Mouse (Mus musculus): ENCODE measurements around the gene Slx1b. TPM values are rescaled to one million over a fixed set of nuclear protein-coding genes. Genes with fewer than 3 reads are reported as not detected.

Gene Slx1b
- polyA plus RNA-seq, 1 experiment from 2014 or later, result 9.5 TPM

- WGBS, result 93% methylated on average over 13 of the region's 13 CpGs
- H3K27ac ChIP-seq (ENCODE audit: low read length), result no peak overlapping the region
- no peaks in the 10 kb centered on the region for H3K4me1 ChIP-seq (ENCODE audit: insufficient read depth, low read length)
- no peak overlapping the region for H3K9ac ChIP-seq (replicated peaks; ENCODE audit: low read length)
- H3K36me3 ChIP-seq (ENCODE audit: insufficient read depth, low read length), result no peaks in the 10 kb centered on the region
- no peak for ATAC-seq (ENCODE audit: low FRiP score, low TSS enrichment)
- no peaks in the 10 kb centered on the region for H3K27me3 ChIP-seq (ENCODE audit: insufficient read depth, low read length)
- H3K9me3 ChIP-seq (ENCODE audit: low read length), result no peaks in the 10 kb centered on the region; the same call in 1 of the 2 replicates
- no peak overlapping the region for H3K4me2 ChIP-seq (replicated peaks; ENCODE audit: low read depth, low read length)
- no peak overlapping the region for H3K4me3 ChIP-seq (ENCODE audit: low read length)
Observed at GRCm38 (mm10) chr7:126721635-126722034, 26.1 kb upstream of the Slx1b start.

- no peak overlapping the region for H3K9ac ChIP-seq (replicated peaks; ENCODE audit: low read length)
- no peaks in the 10 kb centered on the region for H3K36me3 ChIP-seq (ENCODE audit: insufficient read depth, low read length)
- 87% methylated on average over 5 of the region's 5 CpGs for WGBS
- no peaks in the 10 kb centered on the region for H3K27me3 ChIP-seq (ENCODE audit: insufficient read depth, low read length)
- no peak overlapping the region for H3K27ac ChIP-seq (ENCODE audit: low read length)
- H3K4me1 ChIP-seq (ENCODE audit: insufficient read depth, low read length), result no peaks in the 10 kb centered on the region
- no peak overlapping the region for H3K4me3 ChIP-seq (ENCODE audit: low read length)
- no peaks in the 10 kb centered on the region; the same call in 1 of the 2 replicates for H3K9me3 ChIP-seq (ENCODE audit: low read length)
- no peak for ATAC-seq (ENCODE audit: low FRiP score, low TSS enrichment)
- no peak overlapping the region for H3K4me2 ChIP-seq (replicated peaks; ENCODE audit: low read depth, low read length)
Observed at GRCm38 (mm10) chr7:126718787-126719337, 23.3 kb upstream of the Slx1b start.

- Histone ChIP-seq H3K27ac (ENCODE audit: low read length) (no peak overlapping the region), H3K36me3 (ENCODE audit: insufficient read depth, low read length) (no peaks in the 10 kb centered on the region), H3K27me3 (ENCODE audit: insufficient read depth, low read length) (no peaks in the 10 kb centered on the region), H3K4me2 (replicated peaks; ENCODE audit: low read depth, low read length) (no peak overlapping the region), H3K9me3 (ENCODE audit: low read length) (no peaks in the 10 kb centered on the region), H3K4me1 (ENCODE audit: insufficient read depth, low read length) (no peaks in the 10 kb centered on the region), H3K9ac (replicated peaks; ENCODE audit: low read length) (no peak overlapping the region), H3K4me3 (ENCODE audit: low read length) (no peak overlapping the region)
- ATAC-seq (ENCODE audit: low FRiP score, low TSS enrichment), result no peak
- WGBS, result 82% methylated on average over 3 of the region's 3 CpGs
Observed at GRCm38 (mm10) chr7:126717566-126717965, 22.0 kb upstream of the Slx1b start.

GRCm38 (mm10) chr7:126715679-126716078, 20.1 kb upstream of the Slx1b start:
- no peaks in the 10 kb centered on the region for H3K36me3 ChIP-seq (ENCODE audit: insufficient read depth, low read length)
- WGBS, result 81% methylated on average over 4 of the region's 4 CpGs

GRCm38 (mm10) chr7:126711910-126712309, 16.3 kb upstream of the Slx1b start:
- Histone ChIP-seq H3K27ac (ENCODE audit: low read length) (no peak overlapping the region), H3K9me3 (ENCODE audit: low read length) (peaks cover 5% of the 10 kb centered on the region; the same call in 1 of the 2 replicates), H3K4me1 (ENCODE audit: insufficient read depth, low read length) (no peaks in the 10 kb centered on the region), H3K4me3 (ENCODE audit: low read length) (no peak overlapping the region), H3K36me3 (ENCODE audit: insufficient read depth, low read length) (no peaks in the 10 kb centered on the region), H3K27me3 (ENCODE audit: insufficient read depth, low read length) (no peaks in the 10 kb centered on the region), H3K4me2 (replicated peaks; ENCODE audit: low read depth, low read length) (no peak overlapping the region), H3K9ac (replicated peaks; ENCODE audit: low read length) (no peak overlapping the region)
- no peak for ATAC-seq (ENCODE audit: low FRiP score, low TSS enrichment)
- 74% methylated on average over 3 of the region's 3 CpGs for WGBS

More at GRCm38 (mm10) chr7:126715679-126716078, 20.1 kb upstream of the Slx1b start:
- Histone ChIP-seq H3K4me3 (ENCODE audit: low read length) (no peak overlapping the region), H3K27me3 (ENCODE audit: insufficient read depth, low read length) (no peaks in the 10 kb centered on the region), H3K27ac (ENCODE audit: low read length) (no peak overlapping the region), H3K9ac (replicated peaks; ENCODE audit: low read length) (no peak overlapping the region), H3K9me3 (ENCODE audit: low read length) (no peaks in the 10 kb centered on the region), H3K4me2 (replicated peaks; ENCODE audit: low read depth, low read length) (no peak overlapping the region), H3K4me1 (ENCODE audit: insufficient read depth, low read length) (no peaks in the 10 kb centered on the region)
- no peak for ATAC-seq (ENCODE audit: low FRiP score, low TSS enrichment)

- Histone ChIP-seq H3K9ac (replicated peaks; ENCODE audit: low read length) (no peak overlapping the region), H3K27me3 (ENCODE audit: insufficient read depth, low read length) (peaks cover 2% of the 10 kb centered on the region; the same call in 1 of the 2 replicates), H3K4me1 (ENCODE audit: insufficient read depth, low read length) (no peaks in the 10 kb centered on the region), H3K27ac (ENCODE audit: low read length) (no peak overlapping the region), H3K36me3 (ENCODE audit: insufficient read depth, low read length) (no peaks in the 10 kb centered on the region), H3K9me3 (ENCODE audit: low read length) (peaks cover 5% of the 10 kb centered on the region; the same call in 1 of the 2 replicates), H3K4me2 (replicated peaks; ENCODE audit: low read depth, low read length) (no peak overlapping the region), H3K4me3 (ENCODE audit: low read length) (no peak overlapping the region)
- ATAC-seq (ENCODE audit: low FRiP score, low TSS enrichment), result no peak
- 63% methylated on average over 4 of the region's 4 CpGs for WGBS
Observed at GRCm38 (mm10) chr7:126710266-126710665, 14.7 kb upstream of the Slx1b start.

GRCm38 (mm10) chr7:126708175-126708952, 12.8 kb upstream of the Slx1b start:
- Histone ChIP-seq H3K4me1 (ENCODE audit: insufficient read depth, low read length) (peaks cover 11% of the 10 kb centered on the region), H3K9ac (replicated peaks; ENCODE audit: low read length) (no peak overlapping the region), H3K27me3 (ENCODE audit: insufficient read depth, low read length) (peaks cover 16% of the 10 kb centered on the region), H3K4me2 (replicated peaks; ENCODE audit: low read depth, low read length) (no peak overlapping the region), H3K4me3 (ENCODE audit: low read length) (no peak overlapping the region), H3K9me3 (ENCODE audit: low read length) (peaks cover 5% of the 10 kb centered on the region; the same call in 1 of the 2 replicates), H3K27ac (ENCODE audit: low read length) (no peak overlapping the region), H3K36me3 (ENCODE audit: insufficient read depth, low read length) (no peaks in the 10 kb centered on the region)
- WGBS, result 83% methylated on average over 10 of the region's 10 CpGs
- no peak for ATAC-seq (ENCODE audit: low FRiP score, low TSS enrichment)

- H3K4me2 ChIP-seq (replicated peaks; ENCODE audit: low read depth, low read length), result no peak within 1 kb of the TSS
- ATAC-seq (ENCODE audit: low FRiP score, low TSS enrichment), result no peak
- 87% methylated on average over 12 of the region's 19 CpGs for WGBS
- H3K4me1 ChIP-seq (ENCODE audit: insufficient read depth, low read length), result peaks cover 11% of the 10 kb centered on the region
- H3K9ac ChIP-seq (replicated peaks; ENCODE audit: low read length), result no peak within 1 kb of the TSS
- H3K27me3 ChIP-seq (ENCODE audit: insufficient read depth, low read length), result peaks cover 19% of the 10 kb centered on the region
- no peak within 1 kb of the TSS for H3K4me3 ChIP-seq (ENCODE audit: low read length)
- no peaks in the 10 kb centered on the region for H3K36me3 ChIP-seq (ENCODE audit: insufficient read depth, low read length)
- H3K27ac ChIP-seq (ENCODE audit: low read length), result no peak within 1 kb of the TSS
- H3K9me3 ChIP-seq (ENCODE audit: low read length), result peaks cover 5% of the 10 kb centered on the region; the same call in 1 of the 2 replicates
Observed at GRCm38 (mm10) chr7:126707442-126708174, 12.0 kb upstream of the Slx1b start, which contains the start of gene Coro1a. Coro1a (minus strand) TSS chr7:126707787.

GRCm38 (mm10) chr7:126704121-126704980, 8.8 kb upstream of the Slx1b start:
- H3K27ac ChIP-seq (ENCODE audit: low read length), result no peak overlapping the region
- peaks cover 4% of the 10 kb centered on the region; the same call in 1 of the 2 replicates for H3K9me3 ChIP-seq (ENCODE audit: low read length)
- peak overlapping the region; percentile 49 for H3K4me3 ChIP-seq (ENCODE audit: low read length)
- peaks cover 13% of the 10 kb centered on the region for H3K4me1 ChIP-seq (ENCODE audit: insufficient read depth, low read length)
- peaks cover 19% of the 10 kb centered on the region for H3K27me3 ChIP-seq (ENCODE audit: insufficient read depth, low read length)
- 2% methylated on average over 39 of the region's 39 CpGs for WGBS
- peak overlapping the region; percentile 90 for H3K4me2 ChIP-seq (replicated peaks; ENCODE audit: low read depth, low read length)
- peak overlapping the region; percentile 62 for H3K9ac ChIP-seq (replicated peaks; ENCODE audit: low read length)
- H3K36me3 ChIP-seq (ENCODE audit: insufficient read depth, low read length), result no peaks in the 10 kb centered on the region
- ATAC-seq (ENCODE audit: low FRiP score, low TSS enrichment), result peak; percentile 64; the same call in 1 of the 2 replicates

Measured in kidney, embryonic 16.5 days (tissue).